Mouse (Mus musculus): Measurements from ENCODE around the gene Slfn3. TPM values are rescaled to one million over a fixed set of nuclear protein-coding genes. Genes with fewer than 3 reads are reported as not detected.
"Not testable (repeated sequence)": the region's sequence is repeated elsewhere in the genome, so short reads cannot be mapped to it uniquely, and the experiment has no call there.

Slfn3 gene
- 2.7 and 3.0 TPM in 2 replicates for polyA plus RNA-seq (2012; rRNA removed)

- Histone ChIP-seq H3K4me1 (replicated peaks; ENCODE audit: control insufficient read depth, insufficient read depth, low read length) (peaks cover 12% of the 10 kb centered on the region), H3K4me3 (ENCODE audit: control insufficient read depth, insufficient read depth, low read length) (peak within 1 kb of the TSS; percentile 40), H3K27me3 (ENCODE audit: control insufficient read depth, insufficient read depth, low read length) (no peaks in the 10 kb centered on the region), H3K27ac (ENCODE audit: control insufficient read depth, insufficient read depth, low read length) (peak within 1 kb of the TSS; percentile 50; the same call in 1 of the 2 replicates), H3K36me3 (ENCODE audit: control insufficient read depth, insufficient read depth, low read length) (no peaks in the 10 kb centered on the region)
- WGBS: 4% methylated on average over 12 of the region's 12 CpGs
- peak; percentile 73 for DNase-seq
- TF ChIP-seq CTCF (IDR thresholded peaks at IDR 0.05; ENCODE audit: borderline replicate concordance, control insufficient read depth, extremely low read depth, insufficient read depth, low read length, poor library complexity) (no peak), POLR2A (IDR thresholded peaks at IDR 0.05; ENCODE audit: control insufficient read depth, extremely low read depth, insufficient read depth, low read length, poor library complexity) (0 out of 2 replicates have a peak, but pooled peaks have one; percentile 42)
Observed at GRCm38 (mm10) chr11:83191134-83191893, at the start of gene Slfn3. Gene Slfn3, plus strand, starts transcription at chr11:83191330.

DNA sequence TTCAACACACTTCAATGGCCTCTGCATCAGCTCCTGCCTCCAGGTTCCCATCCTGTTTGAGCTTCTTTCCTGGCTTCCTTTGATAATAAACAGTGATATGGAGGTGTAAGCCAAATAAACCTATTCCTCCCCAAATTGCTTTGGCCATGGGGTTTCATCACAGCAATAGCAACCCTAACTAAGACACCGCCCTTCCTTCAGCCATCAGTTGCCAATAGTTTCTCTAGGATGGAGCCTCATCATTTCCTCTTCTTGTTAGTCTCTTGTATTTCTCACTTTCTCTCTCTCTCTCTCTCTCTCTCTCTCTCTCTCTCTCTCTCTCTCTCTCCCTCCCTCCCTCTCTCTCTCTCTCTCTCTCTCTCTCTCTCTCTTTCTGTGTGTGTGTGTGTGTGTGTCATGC lies 42.2 kb upstream of the Slfn3 start:
- no CpG with 5 or more reads among the region's 1 CpGs for WGBS
- not testable (repeated sequence) for H3K27me3 ChIP-seq (ENCODE audit: control insufficient read depth, insufficient read depth, low read length); DNase-seq; H3K27ac ChIP-seq (ENCODE audit: control insufficient read depth, insufficient read depth, low read length); H3K36me3 ChIP-seq (ENCODE audit: control insufficient read depth, insufficient read depth, low read length); H3K4me3 ChIP-seq (ENCODE audit: control insufficient read depth, insufficient read depth, low read length); H3K4me1 ChIP-seq (replicated peaks; ENCODE audit: control insufficient read depth, insufficient read depth, low read length)

- no peak for DNase-seq
- H3K36me3 ChIP-seq (ENCODE audit: control insufficient read depth, insufficient read depth, low read length): no peaks in the 10 kb centered on the region
- no peak within 1 kb of the TSS for H3K27ac ChIP-seq (ENCODE audit: control insufficient read depth, insufficient read depth, low read length)
- TF ChIP-seq POLR2A (IDR thresholded peaks at IDR 0.05; ENCODE audit: control insufficient read depth, extremely low read depth, insufficient read depth, low read length, poor library complexity) (no peak), CTCF (IDR thresholded peaks at IDR 0.05; ENCODE audit: borderline replicate concordance, control insufficient read depth, extremely low read depth, insufficient read depth, low read length, poor library complexity) (no peak)
- WGBS: 93% methylated on average over 12 of the region's 12 CpGs
- H3K27me3 ChIP-seq (ENCODE audit: control insufficient read depth, insufficient read depth, low read length): no peaks in the 10 kb centered on the region
- no peak within 1 kb of the TSS for H3K4me3 ChIP-seq (ENCODE audit: control insufficient read depth, insufficient read depth, low read length)
- H3K4me1 ChIP-seq (replicated peaks; ENCODE audit: control insufficient read depth, insufficient read depth, low read length): no peaks in the 10 kb centered on the region
Observed at GRCm38 (mm10) chr11:83174948-83175539, 16.1 kb upstream of the Slfn3 start, which contains the start of gene Slfn4. Gene Slfn4, plus strand, starts transcription at chr11:83175186.

GRCm38 (mm10) chr11:83192001-83192400 lies 871 bp downstream of the Slfn3 start:
- H3K4me3 ChIP-seq (ENCODE audit: control insufficient read depth, insufficient read depth, low read length): peak overlapping the region; percentile 40
- peak; percentile 32 for DNase-seq
- TF ChIP-seq POLR2A (IDR thresholded peaks at IDR 0.05; ENCODE audit: control insufficient read depth, extremely low read depth, insufficient read depth, low read length, poor library complexity) (no peak), CTCF (IDR thresholded peaks at IDR 0.05; ENCODE audit: borderline replicate concordance, control insufficient read depth, extremely low read depth, insufficient read depth, low read length, poor library complexity) (no peak)
- peak overlapping the region; percentile 50; the same call in 1 of the 2 replicates for H3K27ac ChIP-seq (ENCODE audit: control insufficient read depth, insufficient read depth, low read length)
- H3K27me3 ChIP-seq (ENCODE audit: control insufficient read depth, insufficient read depth, low read length): no peaks in the 10 kb centered on the region
- no peaks in the 10 kb centered on the region for H3K36me3 ChIP-seq (ENCODE audit: control insufficient read depth, insufficient read depth, low read length)
- 13% methylated on average over 3 of the region's 3 CpGs for WGBS
- H3K4me1 ChIP-seq (replicated peaks; ENCODE audit: control insufficient read depth, insufficient read depth, low read length): peaks cover 12% of the 10 kb centered on the region

GRCm38 (mm10) chr11:83205002-83205401 lies 13.9 kb downstream of the Slfn3 start:
- no peaks in the 10 kb centered on the region for H3K27me3 ChIP-seq (ENCODE audit: control insufficient read depth, insufficient read depth, low read length)
- no peak overlapping the region for H3K27ac ChIP-seq (ENCODE audit: control insufficient read depth, insufficient read depth, low read length)
- H3K36me3 ChIP-seq (ENCODE audit: control insufficient read depth, insufficient read depth, low read length): peaks cover 15% of the 10 kb centered on the region
- no peak for DNase-seq
- H3K4me1 ChIP-seq (replicated peaks; ENCODE audit: control insufficient read depth, insufficient read depth, low read length): no peaks in the 10 kb centered on the region
- TF ChIP-seq POLR2A (IDR thresholded peaks at IDR 0.05; ENCODE audit: control insufficient read depth, extremely low read depth, insufficient read depth, low read length, poor library complexity) (no peak), CTCF (IDR thresholded peaks at IDR 0.05; ENCODE audit: borderline replicate concordance, control insufficient read depth, extremely low read depth, insufficient read depth, low read length, poor library complexity) (no peak)
- H3K4me3 ChIP-seq (ENCODE audit: control insufficient read depth, insufficient read depth, low read length): no peak overlapping the region

- H3K27ac ChIP-seq (ENCODE audit: control insufficient read depth, insufficient read depth, low read length): no peak overlapping the region
- no peak overlapping the region for H3K4me3 ChIP-seq (ENCODE audit: control insufficient read depth, insufficient read depth, low read length)
- TF ChIP-seq POLR2A (IDR thresholded peaks at IDR 0.05; ENCODE audit: control insufficient read depth, extremely low read depth, insufficient read depth, low read length, poor library complexity): no peak
- no peak for TF ChIP-seq CTCF (IDR thresholded peaks at IDR 0.05; ENCODE audit: borderline replicate concordance, control insufficient read depth, extremely low read depth, insufficient read depth, low read length, poor library complexity)
- H3K27me3 ChIP-seq (ENCODE audit: control insufficient read depth, insufficient read depth, low read length): no peaks in the 10 kb centered on the region
- 93% methylated on average over 1 of the region's 1 CpGs for WGBS
- no peaks in the 10 kb centered on the region for H3K4me1 ChIP-seq (replicated peaks; ENCODE audit: control insufficient read depth, insufficient read depth, low read length)
- peaks cover 30% of the 10 kb centered on the region for H3K36me3 ChIP-seq (ENCODE audit: control insufficient read depth, insufficient read depth, low read length)
- DNase-seq: no peak
Observed at GRCm38 (mm10) chr11:83216119-83216518, 25.0 kb downstream of the Slfn3 start.

Data from thymus, adult 2 months (tissue).